Mouse (Mus musculus): ENCODE results near the gene Adamts13.

DNA sequence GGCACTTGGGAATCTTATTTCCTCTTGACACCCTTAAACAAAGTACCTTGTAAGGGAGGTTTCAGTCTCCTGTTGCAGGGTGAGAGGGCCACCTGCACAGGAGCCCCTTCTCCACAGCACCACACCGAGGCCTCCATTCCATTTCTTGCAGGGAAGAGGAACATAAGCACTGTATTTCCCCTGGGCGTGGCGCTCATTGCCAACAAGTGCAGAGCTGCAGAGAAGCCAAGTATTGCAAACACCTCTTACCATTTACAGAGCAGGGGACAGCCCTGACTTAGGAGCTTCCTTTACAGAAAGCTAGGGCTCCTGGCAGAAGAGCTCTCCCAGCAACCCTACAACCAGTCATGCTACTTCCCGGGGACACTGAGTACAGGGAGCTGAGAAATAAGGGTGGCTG lies 21.0 kb upstream of the Adamts13 start:
- TF ChIP-seq CTCF (IDR thresholded peaks at IDR 0.05; ENCODE audit: insufficient read depth, low read length): no peak
- TF ChIP-seq POLR2A (IDR thresholded peaks at IDR 0.05; ENCODE audit: borderline replicate concordance, extremely low read depth, low read depth, low read length): no peak
